Mouse (Mus musculus) monocyte, adult 2 months (primary cell): ENCODE results near the gene Synpo2l.
"Not testable (repeated sequence)": the region's sequence is repeated elsewhere in the genome, so short reads cannot be mapped to it uniquely, and the experiment has no call there.

Experiments
- DNase-seq, 2 experiments: peaks; one replicate each; pipeline ENCODE4 v3.0.0; 2022; ENCODE audit warnings: low spot score in 2 of 2, low read depth in 1 of 2

The Synpo2l gene

DNA sequence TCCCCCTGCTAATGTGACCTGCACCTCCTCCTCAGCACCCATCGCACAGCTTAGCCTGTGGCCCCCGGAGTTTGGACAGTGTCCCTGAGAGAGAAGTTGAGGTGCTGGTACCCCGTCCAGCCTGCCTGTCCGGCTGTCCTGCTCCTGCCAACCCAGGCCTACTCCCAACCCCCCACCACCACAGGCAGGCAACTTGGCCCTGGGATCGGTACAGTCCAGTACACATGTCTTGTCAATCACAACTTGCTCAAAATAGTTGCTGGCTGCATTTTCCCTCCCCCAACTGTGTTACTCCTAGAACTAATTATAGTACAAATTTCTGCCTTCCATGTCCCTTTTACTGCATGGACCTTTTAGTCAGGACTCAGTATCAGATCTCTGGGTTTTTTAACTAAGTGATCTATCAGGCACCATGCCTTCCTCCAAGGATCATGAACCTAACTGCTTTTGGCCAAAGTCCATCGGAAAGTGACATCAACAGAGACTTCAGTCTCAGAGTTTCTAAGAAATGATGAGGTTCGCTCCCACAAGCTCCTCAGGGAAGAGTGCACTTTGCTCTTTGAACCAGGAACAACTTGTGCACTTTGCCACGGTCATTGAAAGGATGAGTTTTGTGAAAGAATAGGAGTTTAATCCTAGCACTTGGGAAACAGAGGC is at the start of gene Synpo2l:
Gene Synpo2l, minus strand, starts transcription at position 201 of the 657 bp plus-strand sequence.
- no peak for DNase-seq

DNA sequence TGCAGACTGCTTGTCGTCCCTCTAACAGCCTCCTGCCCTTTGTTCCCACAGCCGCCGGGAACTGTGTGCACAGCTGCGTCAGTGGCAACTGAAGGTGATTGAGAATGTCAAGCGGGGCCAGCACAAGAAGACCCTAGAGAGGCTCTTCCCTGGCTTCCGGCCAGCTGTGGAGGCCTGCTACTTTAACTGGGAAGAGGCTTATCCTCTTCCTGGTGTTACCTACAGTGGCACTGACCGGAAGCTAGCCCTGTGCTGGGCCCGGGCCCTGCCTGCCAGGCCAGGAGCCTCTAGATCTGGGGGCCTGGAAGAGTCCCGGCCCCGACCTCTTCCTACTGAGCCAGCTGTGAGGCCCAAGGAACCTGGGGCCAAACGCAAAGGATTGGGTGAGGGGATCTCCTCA is 45.7 kb upstream of the Synpo2l start:
- DNase-seq = no peak

DNA sequence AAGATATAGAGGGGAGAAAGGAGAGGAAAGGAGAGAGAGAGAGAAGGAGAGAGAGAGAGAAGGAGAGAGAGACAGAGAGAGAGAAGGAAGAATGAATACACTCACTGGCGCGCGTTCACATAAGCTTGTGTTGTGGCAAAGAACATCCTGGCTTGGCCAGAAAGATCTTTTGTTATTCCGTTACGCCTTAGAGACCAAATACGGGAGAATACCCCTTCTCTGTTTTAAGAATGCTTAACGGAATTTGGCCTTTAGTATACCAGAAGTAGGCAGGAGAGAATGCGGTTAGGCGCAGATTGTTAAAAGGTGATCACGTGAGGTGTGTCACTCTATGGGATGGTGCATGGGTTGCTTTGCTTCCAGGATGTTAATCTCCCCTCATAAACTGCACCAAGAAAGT is 40.1 kb upstream of the Synpo2l start:
- DNase-seq = no peak

DNA sequence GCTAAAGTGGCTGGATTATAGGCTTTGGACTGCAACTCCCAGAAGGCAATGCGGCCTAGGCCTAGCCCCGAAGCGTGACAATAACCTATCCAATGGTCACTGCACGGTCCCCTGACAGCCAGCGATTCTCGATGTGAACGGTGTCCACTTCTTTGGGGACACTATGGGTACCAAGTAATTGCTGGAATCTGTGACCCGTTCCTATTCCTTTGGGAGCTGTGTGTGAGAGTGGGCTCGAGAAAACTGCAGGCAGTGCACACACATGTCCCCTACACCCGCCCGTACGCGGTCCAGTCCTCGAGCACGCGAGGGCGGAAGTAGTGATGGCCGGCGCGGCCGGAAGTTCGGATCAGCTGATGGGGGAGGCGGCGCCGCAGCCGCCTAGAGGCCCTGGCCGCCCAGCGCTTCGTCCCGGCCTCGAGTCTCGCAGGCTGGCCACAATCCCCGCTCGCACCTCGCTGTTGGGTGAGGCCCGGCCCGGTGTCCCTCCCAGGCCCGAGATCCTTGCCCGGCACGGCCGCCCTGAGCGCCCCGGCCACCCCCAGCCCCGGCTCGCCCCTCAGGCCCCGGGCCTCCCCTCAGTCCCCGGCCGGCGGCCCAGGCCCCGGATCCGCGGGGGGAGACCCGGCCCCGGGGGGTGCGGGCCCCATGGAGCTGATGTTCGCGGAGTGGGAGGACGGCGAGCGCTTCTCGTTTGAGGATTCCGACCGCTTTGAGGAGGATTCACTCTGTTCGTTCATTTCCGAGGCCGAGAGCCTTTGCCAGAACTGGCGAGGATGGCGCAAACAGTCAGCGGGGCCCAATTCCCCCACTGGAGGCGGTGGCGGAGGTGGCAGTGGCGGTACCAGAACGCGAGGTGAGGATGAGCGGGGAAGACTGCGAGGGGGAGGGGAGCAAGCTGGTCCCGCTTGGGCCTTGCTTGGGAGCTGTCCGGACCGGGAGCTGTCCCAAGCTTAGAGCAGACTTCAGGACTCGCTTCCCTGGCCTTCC is 39.3 kb upstream of the Synpo2l start, which contains the start of gene Zswim8:
Gene Zswim8, plus strand, starts transcription at position 352 of the 990 bp plus-strand sequence.
- peak; percentile 67 to 82 for DNase-seq

DNA sequence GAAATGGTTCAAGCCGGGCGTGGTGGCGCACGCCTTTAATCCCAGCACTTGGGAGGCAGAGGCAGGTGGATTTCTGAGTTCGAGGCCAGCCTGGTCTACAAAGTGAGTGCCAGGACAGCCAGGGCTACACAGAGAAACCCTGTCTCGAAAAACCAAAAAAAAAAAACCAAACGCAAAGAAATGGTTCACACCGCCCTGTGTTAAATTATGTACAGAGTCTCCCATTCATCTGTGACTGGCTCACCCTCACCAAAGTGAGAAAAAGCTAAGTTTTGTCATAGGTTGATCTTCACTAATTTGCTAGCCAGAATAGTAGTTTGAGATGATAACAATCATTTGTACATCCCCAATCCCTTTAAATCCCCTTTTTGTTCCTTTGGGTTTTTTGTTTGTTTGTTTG is 35.3 kb upstream of the Synpo2l start:
- not testable (repeated sequence) for DNase-seq

DNA sequence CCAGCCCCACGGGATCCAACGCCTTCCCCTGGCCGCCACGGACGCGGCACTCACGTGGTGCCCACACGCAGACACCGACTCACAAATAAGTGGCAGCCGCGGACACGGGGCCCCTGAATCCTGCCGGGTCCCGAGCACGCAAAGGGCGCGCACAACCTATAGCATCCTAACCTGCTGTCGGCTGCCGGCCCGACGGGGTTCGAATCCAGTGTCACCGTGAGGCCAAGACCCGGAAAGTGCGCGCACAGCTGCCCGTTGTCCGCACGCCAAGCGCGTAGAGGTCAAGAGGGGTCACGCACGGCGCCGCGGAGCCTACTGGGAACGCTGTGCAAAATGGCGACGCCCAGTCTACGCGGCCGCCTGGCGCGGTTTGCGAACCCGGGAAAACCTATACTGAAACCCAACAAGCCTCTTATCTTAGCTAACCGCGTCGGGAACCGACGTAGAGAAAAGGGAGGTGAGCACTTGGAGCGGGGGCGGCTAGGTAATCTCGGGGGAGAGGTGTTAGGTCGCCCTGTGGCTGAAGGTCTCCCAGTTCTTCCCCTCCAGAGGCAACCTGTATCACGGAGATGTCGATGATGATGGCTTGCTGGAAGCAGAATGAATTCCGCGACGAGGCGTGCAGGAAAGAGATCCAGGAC is 34.7 kb upstream of the Synpo2l start, which contains the start of gene Chchd1:
Gene Chchd1, plus strand, starts transcription at position 266 of the 641 bp plus-strand sequence.
- peak; percentile 51 to 80 for DNase-seq

DNA sequence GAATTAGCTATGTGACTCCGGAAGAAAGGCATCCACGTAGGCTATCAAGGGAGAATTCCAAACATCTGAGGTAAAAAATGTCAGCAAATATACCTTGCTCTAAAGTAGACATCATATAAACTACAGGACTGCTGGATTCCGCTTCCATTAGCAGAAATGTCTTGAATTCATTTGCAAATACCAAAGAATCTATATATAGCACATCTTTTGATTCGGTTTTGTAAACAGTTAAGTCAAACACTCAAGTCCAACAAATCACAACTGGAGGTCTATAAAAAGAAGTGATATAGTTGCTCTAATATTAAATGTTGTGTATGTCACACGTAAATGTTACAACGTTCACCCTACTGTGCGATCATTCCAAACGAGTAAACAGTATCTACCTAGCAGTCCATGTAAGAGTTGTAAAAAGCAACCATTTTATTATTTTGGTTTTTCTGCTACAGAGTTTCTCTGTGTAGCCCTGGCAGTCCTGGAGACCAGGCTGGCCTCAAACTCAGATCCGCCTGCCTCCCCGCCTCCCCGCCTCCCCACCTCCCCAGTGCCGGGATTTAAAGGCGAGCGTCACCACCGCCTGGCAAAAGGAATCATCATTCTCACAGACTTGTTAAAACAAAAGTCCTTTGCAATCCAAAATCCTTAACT is 34.1 kb upstream of the Synpo2l start:
- DNase-seq = no peak

DNA sequence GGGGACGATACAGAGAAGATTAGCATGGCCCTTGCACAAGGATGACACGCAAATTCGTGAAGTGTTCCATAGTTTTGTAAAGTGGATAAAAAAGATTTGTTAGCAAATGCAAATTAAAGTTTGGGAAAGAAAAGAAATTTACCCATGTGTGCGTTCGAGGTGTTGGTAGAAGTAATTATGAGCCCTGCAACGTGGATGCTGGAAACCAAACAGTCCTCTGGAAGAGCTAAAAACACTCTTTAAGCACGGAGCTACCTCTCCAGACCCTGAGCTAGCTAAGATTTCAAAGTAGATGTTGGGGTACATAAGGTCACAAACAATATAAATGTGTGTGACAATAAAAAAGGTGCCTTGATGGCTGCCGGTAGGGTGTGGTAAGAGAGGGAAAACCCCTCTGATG is 33.4 kb upstream of the Synpo2l start:
- DNase-seq = no peak

DNA sequence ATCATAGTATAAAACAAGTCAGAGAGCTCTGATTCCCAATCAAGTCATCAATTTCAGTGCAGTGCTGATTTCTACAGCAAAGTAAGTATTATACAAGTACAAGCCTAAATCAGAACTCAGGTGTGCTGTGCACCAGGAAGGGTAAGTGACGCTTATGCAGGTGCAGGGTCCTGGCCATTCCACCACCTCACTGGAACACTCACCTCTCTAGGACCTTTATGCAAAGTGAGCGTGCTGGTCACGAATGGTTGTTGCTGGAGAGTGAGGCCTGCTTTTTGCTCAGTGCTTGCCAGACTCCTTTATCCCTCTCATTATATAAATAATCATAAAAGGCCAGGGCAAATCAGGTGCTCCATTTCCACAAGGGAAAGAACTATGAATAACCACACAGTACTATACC is 32.2 kb upstream of the Synpo2l start:
- DNase-seq = no peak

DNA sequence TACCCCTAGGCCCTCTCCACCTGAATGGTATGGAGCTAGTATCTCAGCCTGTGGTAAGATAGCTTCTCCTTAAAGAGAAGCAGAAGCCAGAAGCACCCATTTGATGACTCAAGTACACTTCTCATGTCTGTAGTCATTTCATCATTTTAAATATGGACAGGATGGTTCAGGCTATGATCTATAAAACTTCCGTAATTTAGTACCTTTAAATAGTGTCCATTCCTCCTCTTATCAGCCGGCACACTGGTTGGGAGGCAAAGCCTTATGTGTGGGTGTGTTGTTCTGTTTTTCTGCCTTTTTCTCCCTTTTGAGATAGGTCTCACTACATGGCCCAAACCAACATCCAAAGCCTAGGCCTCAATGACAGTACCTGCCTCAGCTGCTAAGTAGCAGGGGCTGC is 30.4 kb upstream of the Synpo2l start:
- DNase-seq = no peak

DNA sequence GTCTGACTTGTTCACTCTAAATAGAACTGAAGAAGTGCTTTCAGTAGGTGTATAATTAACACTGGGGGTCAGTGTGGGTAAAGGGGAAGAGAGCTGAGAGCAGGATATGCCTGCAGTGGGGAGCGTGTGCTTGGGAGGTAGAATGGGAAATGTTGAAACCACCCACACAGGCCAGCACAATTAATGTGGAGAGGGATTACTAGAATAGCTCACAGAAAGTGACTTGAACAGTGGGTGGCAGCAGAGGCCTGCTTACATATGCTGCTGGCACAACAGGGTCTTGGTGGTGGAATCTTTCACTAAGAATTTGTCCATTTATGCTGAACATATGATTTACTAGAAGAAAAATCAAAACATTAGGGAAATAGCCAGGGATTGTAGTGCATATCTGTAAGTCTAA is 28.8 kb upstream of the Synpo2l start:
- no peak for DNase-seq

DNA sequence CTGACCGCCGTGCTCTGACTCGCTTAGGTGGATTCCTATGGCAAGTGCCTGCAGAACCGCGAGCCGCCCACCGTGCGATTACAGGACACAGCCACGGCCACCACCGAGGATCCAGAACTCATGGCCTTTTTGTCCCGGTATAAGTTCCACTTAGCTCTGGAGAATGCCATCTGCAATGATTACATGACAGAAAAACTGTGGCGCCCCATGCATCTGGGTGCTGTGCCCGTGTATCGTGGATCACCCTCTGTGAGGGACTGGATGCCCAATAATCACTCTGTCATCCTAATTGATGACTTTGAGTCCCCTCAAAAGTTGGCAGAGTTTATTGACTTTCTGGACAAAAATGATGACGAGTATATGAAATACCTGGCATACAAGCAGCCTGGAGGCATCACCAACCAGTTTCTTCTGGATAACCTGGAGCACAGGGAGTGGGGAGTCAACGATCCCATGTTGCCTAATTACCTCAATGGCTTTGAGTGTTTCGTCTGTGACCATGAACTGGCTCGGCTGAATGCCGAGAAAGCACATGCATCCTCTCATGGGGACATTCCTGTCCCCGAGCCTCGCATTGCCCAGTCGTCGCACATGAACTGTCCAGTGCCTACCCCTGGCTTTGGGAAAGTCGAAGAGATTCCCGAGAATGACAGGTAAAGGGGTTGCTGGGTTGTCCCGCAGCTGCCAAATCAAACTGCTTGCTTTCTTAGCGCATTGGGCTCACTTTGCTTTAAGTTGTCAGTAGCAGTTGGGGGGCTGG is 27.8 kb upstream of the Synpo2l start:
- DNase-seq = no peak

DNA sequence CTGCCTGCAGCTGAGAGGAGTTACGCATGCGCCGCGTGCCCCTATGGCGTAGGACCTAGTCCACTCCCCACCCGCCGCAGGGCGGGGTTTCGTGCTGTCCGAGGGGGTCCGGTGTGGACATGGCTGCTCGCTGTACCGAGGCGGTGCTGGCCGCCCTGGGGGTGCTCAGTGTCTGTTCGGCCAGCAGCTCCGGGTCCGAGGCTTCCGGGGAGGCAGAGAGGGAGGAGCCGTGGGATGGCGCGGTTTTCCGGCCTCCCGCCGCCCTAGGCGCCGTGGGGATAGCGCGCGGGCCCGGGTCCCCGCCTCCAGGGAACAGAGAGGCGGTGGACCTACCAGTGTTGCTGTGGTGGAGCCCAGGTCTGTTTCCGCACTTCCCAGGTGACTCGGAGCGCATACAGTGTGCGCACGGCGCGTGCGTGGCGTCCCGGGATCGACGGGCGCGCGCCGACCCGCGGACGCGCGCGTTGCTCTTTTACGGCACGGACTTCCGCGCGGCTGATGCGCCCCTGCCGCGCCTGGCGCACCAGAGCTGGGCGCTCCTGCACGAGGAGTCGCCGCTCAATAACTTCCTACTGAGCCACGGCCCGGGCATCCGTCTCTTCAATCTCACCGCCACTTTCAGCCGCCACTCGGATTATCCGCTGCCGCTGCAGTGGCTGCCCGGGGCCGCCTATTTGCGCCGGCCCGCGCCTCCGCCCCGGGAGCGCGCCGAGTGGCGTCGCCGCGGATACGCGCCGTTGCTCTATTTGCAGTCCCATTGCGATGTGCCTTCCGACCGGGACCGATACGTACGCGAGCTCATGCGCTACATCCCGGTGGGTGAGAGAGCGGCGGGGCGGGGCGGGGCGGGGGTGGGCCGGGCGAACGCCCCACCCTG is 27.0 kb upstream of the Synpo2l start, which contains the start of gene Fut11:
Gene Fut11, plus strand, starts transcription at position 85 of the 877 bp plus-strand sequence.
- peak; percentile 17 to 57 for DNase-seq

DNA sequence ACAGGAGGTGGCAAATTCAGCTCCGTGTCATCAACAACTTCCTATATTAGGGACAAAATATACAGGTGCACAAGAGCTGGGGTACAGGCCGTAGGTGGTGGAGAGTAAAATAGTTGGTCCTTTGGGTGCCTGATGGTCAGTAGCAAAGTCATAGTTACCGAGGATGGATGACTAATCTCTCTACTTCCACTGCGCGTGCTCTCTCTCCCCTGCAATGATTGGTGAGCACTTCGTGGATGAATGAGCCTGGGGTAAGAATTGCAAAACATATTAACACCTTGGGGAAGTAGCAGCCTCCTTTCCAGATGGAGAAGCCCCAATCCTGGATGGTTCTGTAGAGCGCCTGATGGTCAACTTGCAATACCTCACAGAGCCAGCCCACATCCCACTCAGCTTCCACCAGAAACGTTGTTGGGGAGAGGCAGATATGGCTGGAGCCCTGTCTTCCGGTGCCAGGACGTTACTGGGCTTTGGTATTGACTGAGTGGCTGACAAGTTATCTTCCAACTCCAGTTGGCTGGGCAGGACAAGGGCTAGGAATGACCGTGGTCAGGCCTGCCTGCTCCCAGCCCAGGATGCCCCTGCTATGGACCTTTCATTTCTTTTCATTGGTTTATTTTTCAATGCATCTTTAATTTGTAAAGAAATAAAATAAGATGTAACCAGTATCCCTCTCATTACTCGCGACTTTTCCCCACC is 26.2 kb upstream of the Synpo2l start:
- no peak for DNase-seq

DNA sequence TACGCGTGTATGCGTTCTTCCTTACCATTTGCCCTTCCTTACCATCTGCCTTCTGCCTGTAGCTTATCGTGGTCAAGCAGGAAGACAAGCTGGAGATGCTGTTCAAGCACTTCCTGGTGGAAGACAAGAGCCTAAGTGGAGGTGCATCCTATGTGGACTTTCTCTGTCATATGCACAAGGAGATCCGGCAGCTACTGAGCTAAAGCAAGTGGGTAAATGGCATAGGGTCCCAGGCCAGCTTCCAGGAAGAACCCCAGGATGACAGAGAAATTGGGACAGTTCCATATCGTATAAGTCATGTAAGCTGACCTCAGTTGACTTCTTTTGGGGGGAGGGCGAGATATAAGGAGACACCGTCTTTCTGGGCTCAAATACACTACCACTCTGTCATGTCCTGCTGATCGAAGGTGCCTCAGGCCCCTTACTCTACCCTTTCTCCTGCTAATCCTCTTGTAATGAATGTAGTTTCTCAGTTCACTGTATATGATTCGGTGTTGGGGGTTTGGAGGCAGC is 25.5 kb upstream of the Synpo2l start:
- DNase-seq = no peak

DNA sequence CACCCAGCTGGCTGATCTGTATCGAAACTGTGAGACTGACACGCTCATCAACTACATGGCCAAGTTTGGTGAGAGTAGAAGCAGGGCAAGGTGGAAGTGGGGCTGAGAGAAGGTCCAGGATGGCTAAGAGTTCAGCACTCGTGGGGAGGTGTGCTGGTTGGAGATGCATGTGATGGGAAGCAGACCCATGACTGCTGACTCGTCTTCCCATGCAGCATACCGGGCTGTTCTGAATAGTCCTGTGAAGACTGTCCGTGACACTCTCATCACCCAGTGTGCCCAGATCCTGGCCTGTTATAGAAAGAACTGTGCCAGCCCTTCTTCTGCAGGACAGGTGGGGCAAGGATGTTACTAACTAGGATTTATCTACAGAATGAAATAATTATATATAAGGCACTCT is 23.6 kb upstream of the Synpo2l start:
- no peak for DNase-seq

DNA sequence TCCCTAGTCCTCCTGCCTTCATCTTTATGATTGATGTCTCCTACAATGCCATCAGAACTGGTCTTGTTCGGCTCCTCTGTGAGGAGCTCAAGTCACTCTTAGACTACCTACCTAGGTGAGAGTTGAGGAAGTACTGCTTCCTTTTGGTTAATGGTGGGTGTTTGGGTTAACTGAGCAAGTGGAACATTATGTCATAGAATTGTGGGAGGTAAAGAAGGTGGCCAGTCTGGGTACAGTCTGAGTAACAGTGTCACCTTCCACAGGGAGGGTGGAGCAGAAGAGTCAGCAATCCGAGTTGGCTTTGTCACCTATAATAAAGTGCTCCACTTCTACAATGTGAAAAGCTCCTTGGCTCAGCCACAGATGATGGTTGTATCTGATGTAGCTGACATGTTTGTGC is 20.9 kb upstream of the Synpo2l start:
- DNase-seq = no peak

DNA sequence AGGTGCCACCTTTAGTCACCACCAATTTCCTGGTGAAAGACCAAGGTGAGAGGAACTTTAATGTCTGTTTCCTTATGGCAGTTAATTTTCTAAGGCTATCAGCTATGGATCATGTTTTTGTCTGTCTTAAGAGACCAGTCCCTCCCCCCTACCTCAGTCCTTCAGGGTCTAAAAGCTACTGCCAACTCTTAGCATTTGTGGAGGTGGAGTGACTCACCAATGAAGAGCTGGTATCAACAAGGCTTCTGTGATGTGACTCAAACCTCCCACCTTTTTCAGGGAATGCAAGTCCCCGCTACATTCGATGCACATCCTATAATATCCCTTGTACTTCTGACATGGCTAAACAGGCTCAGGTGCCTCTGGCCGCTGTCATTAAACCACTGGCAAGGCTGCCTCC is 18.4 kb upstream of the Synpo2l start:
- DNase-seq = no peak

DNA sequence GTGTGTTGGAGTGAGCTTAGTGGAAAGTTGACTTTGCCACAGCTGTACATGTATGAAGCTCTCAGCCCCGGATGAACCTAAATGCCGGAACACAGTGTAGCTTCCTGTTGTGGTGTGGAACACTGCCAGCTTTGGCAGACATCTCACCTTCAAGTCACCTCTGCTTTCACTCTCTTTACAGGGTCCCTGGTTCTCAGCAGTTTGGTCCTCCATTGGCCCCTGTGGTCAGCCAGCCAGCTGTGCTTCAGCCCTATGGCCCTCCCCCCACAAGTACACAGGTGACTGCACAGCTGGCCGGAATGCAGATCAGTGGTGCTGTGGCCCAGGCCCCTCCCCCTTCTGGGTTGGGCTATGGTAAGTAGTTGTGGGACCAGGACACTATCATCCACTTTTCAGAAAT is 14.3 kb upstream of the Synpo2l start:
- DNase-seq = no peak
